Mouse (Mus musculus) retina, postnatal 1 day (tissue): ENCODE data around the gene Tm4sf19.

ENCODE experiments used
- DNase-seq: peaks from one replicate; pipeline ENCODE4 v3.0.0-alpha.2; 2012

Gene Tm4sf19

GRCm38 (mm10) chr16:32400267-32400666, at the start of gene Tm4sf19:
Gene Tm4sf19, plus strand, starts transcription at chr16:32400506.
- no peak for DNase-seq

GRCm38 (mm10) chr16:32350776-32351175, 49.5 kb upstream of the Tm4sf19 start:
- no peak for DNase-seq

- DNase-seq: no peak
Observed at GRCm38 (mm10) chr16:32363530-32363929, 36.8 kb upstream of the Tm4sf19 start.

GRCm38 (mm10) chr16:32371351-32371750, 29.0 kb upstream of the Tm4sf19 start:
- peak; percentile 30 for DNase-seq

GRCm38 (mm10) chr16:32379575-32379974, 20.7 kb upstream of the Tm4sf19 start:
- no peak for DNase-seq

- no peak for DNase-seq
Observed at GRCm38 (mm10) chr16:32382901-32383300, 17.4 kb upstream of the Tm4sf19 start.

- DNase-seq: no peak
Observed at GRCm38 (mm10) chr16:32384885-32385284, 15.4 kb upstream of the Tm4sf19 start.

- DNase-seq: no peak
Observed at GRCm38 (mm10) chr16:32386826-32387225, 13.5 kb upstream of the Tm4sf19 start.

GRCm38 (mm10) chr16:32389049-32389448, 11.3 kb upstream of the Tm4sf19 start:
- no peak for DNase-seq

- DNase-seq: no peak
Observed at GRCm38 (mm10) chr16:32389841-32390240, 10.5 kb upstream of the Tm4sf19 start.

GRCm38 (mm10) chr16:32390882-32391281, 9.4 kb upstream of the Tm4sf19 start:
- DNase-seq: no peak

GRCm38 (mm10) chr16:32395679-32396540, 4.4 kb upstream of the Tm4sf19 start:
- DNase-seq: no peak

- DNase-seq: peak; percentile 7
Observed at GRCm38 (mm10) chr16:32396541-32396835, 3.8 kb upstream of the Tm4sf19 start.

- DNase-seq: no peak
Observed at GRCm38 (mm10) chr16:32398206-32398605, 2.1 kb upstream of the Tm4sf19 start.

GRCm38 (mm10) chr16:32401335-32401965, 1.1 kb downstream of the Tm4sf19 start:
- no peak for DNase-seq

GRCm38 (mm10) chr16:32402818-32403217, 2.5 kb downstream of the Tm4sf19 start:
- no peak for DNase-seq

GRCm38 (mm10) chr16:32405716-32406115, 5.4 kb downstream of the Tm4sf19 start:
- DNase-seq: no peak

GRCm38 (mm10) chr16:32406671-32407070, 6.4 kb downstream of the Tm4sf19 start:
- no peak for DNase-seq

GRCm38 (mm10) chr16:32407730-32408129, 7.4 kb downstream of the Tm4sf19 start:
- no peak for DNase-seq

GRCm38 (mm10) chr16:32417457-32417856, 17.2 kb downstream of the Tm4sf19 start:
- DNase-seq: no peak

- DNase-seq: peak; percentile 97
Observed at GRCm38 (mm10) chr16:32419517-32420483, 19.5 kb downstream of the Tm4sf19 start, which contains the start of gene Tctex1d2. Gene Tctex1d2, plus strand, starts transcription at chr16:32419702.

- no peak for DNase-seq
Observed at GRCm38 (mm10) chr16:32427506-32427905, 27.2 kb downstream of the Tm4sf19 start.

GRCm38 (mm10) chr16:32430474-32431046, 30.3 kb downstream of the Tm4sf19 start, which contains the start of gene Pcyt1a:
Gene Pcyt1a, plus strand, starts transcription at chr16:32430921.
- peak; percentile 96 for DNase-seq
